Mouse (Mus musculus) neural tube, embryonic 14.5 days (tissue): Measurements from ENCODE around the gene Fam193b. TPM values are rescaled to one million over a fixed set of nuclear protein-coding genes. Genes with fewer than 3 reads are reported as not detected.

Source experiments
- ATAC-seq: fragments of 200-750 bp; cut with Nextera tagmentation; 2 replicates; pipeline ENCODE4 v1.8.0; 2017; ENCODE audit warnings: low read depth, mild to moderate bottlenecking, moderate TSS enrichment, moderate library complexity
- H3K27ac ChIP-seq: fragments of 300-500 bp; sonication (generic); 2 replicates; pipeline ENCODE4 v1.5.1; 2014; ENCODE audit warnings: low read depth, mild to moderate bottlenecking, control low read depth, low read length, moderate library complexity, mixed read lengths
- H3K27me3 ChIP-seq: fragments of 300-500 bp; sonication (generic); 2 replicates; pipeline ENCODE4 v1.6.1; 2014; ENCODE audit warnings: low read length; ENCODE audit not compliant: control insufficient read depth, insufficient read depth
- H3K36me3 ChIP-seq: fragments of 300-500 bp; sonication (generic); 2 replicates; pipeline ENCODE4 v1.6.1; 2014; ENCODE audit warnings: low read length, mixed read lengths; ENCODE audit not compliant: control insufficient read depth, insufficient read depth
- H3K4me1 ChIP-seq: fragments of 300-500 bp; sonication (generic); 2 replicates; pipeline ENCODE4 v1.6.1; 2014; ENCODE audit warnings: low read length; ENCODE audit not compliant: control insufficient read depth, insufficient read depth
- H3K4me2 ChIP-seq: fragments of 300-500 bp; sonication (generic); 2 replicates; pipeline ENCODE4 v1.6.1; 2014; ENCODE audit warnings: mild to moderate bottlenecking, low read depth, low read length, control low read depth
- H3K4me3 ChIP-seq: fragments of 300-500 bp; sonication (generic); 2 replicates; pipeline ENCODE4 v1.5.1; 2014; ENCODE audit warnings: low read depth, low read length, control low read depth, mixed read lengths
- H3K9ac ChIP-seq: fragments of 300-500 bp; sonication (generic); replicated peaks from 2 replicates; pipeline ENCODE4 v1.6.1; 2014; ENCODE audit warnings: low read depth, mild to moderate bottlenecking, control low read depth, low read length, mixed read lengths
- H3K9me3 ChIP-seq: fragments of 300-500 bp; sonication (generic); 2 replicates; pipeline ENCODE4 v1.6.1; 2016; ENCODE audit warnings: low read length; ENCODE audit not compliant: control insufficient read depth
- WGBS: fragments of 180-500 bp; shearing (Covaris S2); extraction: QIAGEN DNeasy Blood & Tissue Kit; methylation state at CpG from one replicate; pipeline ENCODE4 v1.1.7; 2014; 5-methylcytosine and 5-hydroxymethylcytosine counted together
- polyA plus RNA-seq: library from polyadenylated mRNA; unstranded; fragments of >200 nt; fragmentation: Nextera tagmentation; extraction: Ambion mirVana; gene quantifications from 2 replicates; pipeline ENCODE4 v1.2.1, GENCODE M21; 2014

The Fam193b gene
- polyA plus RNA-seq, 1 experiment from 2014 or later, result 50.1 TPM

GRCm38 (mm10) chr13:55525733-55526553 lies 45.0 kb downstream of the Fam193b start:
- Histone ChIP-seq H3K36me3 (peaks cover 18% of the 10 kb centered on the region), H3K27me3 (no peaks in the 10 kb centered on the region), H3K9me3 (no peaks in the 10 kb centered on the region), H3K27ac (no peak overlapping the region), H3K4me2 (no peak overlapping the region), H3K9ac (no peak overlapping the region), H3K4me3 (no peak overlapping the region), H3K4me1 (no peaks in the 10 kb centered on the region)
- whole genome bisulfite sequencing, result 81% methylated on average over 16 of the region's 16 CpGs
- no peak for ATAC-seq

GRCm38 (mm10) chr13:55523951-55524600 lies 46.8 kb downstream of the Fam193b start:
- no peak for ATAC-seq
- H3K27ac ChIP-seq, result no peak overlapping the region
- H3K4me3 ChIP-seq, result no peak overlapping the region

GRCm38 (mm10) chr13:55523278-55523677 lies 47.6 kb downstream of the Fam193b start:
- WGBS, result 71% methylated on average over 17 of the region's 17 CpGs
- no peaks in the 10 kb centered on the region for H3K9me3 ChIP-seq
- no peaks in the 10 kb centered on the region for H3K4me1 ChIP-seq
- no peaks in the 10 kb centered on the region for H3K27me3 ChIP-seq
- H3K36me3 ChIP-seq, result no peaks in the 10 kb centered on the region
- no peak overlapping the region for H3K27ac ChIP-seq
- no peak overlapping the region for H3K4me2 ChIP-seq
- no peak overlapping the region for H3K9ac ChIP-seq
- ATAC-seq, result 0 out of 2 replicates have a peak, but pooled peaks have one; percentile 14
- no peak overlapping the region for H3K4me3 ChIP-seq

More at GRCm38 (mm10) chr13:55523951-55524600, 46.8 kb downstream of the Fam193b start:
- H3K9ac ChIP-seq, result no peak overlapping the region
- no peaks in the 10 kb centered on the region for H3K9me3 ChIP-seq
- H3K4me2 ChIP-seq, result no peak overlapping the region
- H3K4me1 ChIP-seq, result no peaks in the 10 kb centered on the region
- H3K27me3 ChIP-seq, result no peaks in the 10 kb centered on the region
- peaks cover 3% of the 10 kb centered on the region; the same call in 1 of the 2 replicates for H3K36me3 ChIP-seq
- WGBS, result 90% methylated on average over 23 of the region's 23 CpGs

GRCm38 (mm10) chr13:55522730-55523129 lies 48.2 kb downstream of the Fam193b start:
- no peaks in the 10 kb centered on the region for H3K27me3 ChIP-seq
- H3K9ac ChIP-seq, result no peak overlapping the region
- H3K4me2 ChIP-seq, result no peak overlapping the region
- H3K4me1 ChIP-seq, result no peaks in the 10 kb centered on the region
- no peak overlapping the region for H3K4me3 ChIP-seq
- no peak for ATAC-seq
- H3K9me3 ChIP-seq, result no peaks in the 10 kb centered on the region
- H3K27ac ChIP-seq, result no peak overlapping the region
- H3K36me3 ChIP-seq, result no peaks in the 10 kb centered on the region
- 58% methylated on average over 8 of the region's 8 CpGs for WGBS

- Histone ChIP-seq H3K36me3 (no peaks in the 10 kb centered on the region), H3K4me3 (no peak overlapping the region), H3K4me1 (no peaks in the 10 kb centered on the region), H3K27ac (no peak overlapping the region), H3K4me2 (no peak overlapping the region), H3K9me3 (no peaks in the 10 kb centered on the region), H3K9ac (no peak overlapping the region), H3K27me3 (no peaks in the 10 kb centered on the region)
- WGBS, result 87% methylated on average over 4 of the region's 4 CpGs
- ATAC-seq, result no peak
Measured at GRCm38 (mm10) chr13:55519606-55520005, 51.3 kb downstream of the Fam193b start.

GRCm38 (mm10) chr13:55516955-55517354 lies 54.0 kb downstream of the Fam193b start:
- Histone ChIP-seq H3K9me3 (no peaks in the 10 kb centered on the region), H3K4me1 (peaks cover 6% of the 10 kb centered on the region), H3K4me2 (no peak overlapping the region), H3K27me3 (no peaks in the 10 kb centered on the region), H3K36me3 (no peaks in the 10 kb centered on the region), H3K27ac (no peak overlapping the region), H3K4me3 (no peak overlapping the region), H3K9ac (no peak overlapping the region)
- no peak for ATAC-seq
- WGBS, result 6% methylated on average over 5 of the region's 5 CpGs

GRCm38 (mm10) chr13:55513828-55514227 lies 57.1 kb downstream of the Fam193b start:
- H3K4me2 ChIP-seq, result peak overlapping the region; percentile 97
- no peaks in the 10 kb centered on the region for H3K27me3 ChIP-seq
- H3K4me3 ChIP-seq, result peak overlapping the region; percentile 78
- peaks cover 23% of the 10 kb centered on the region for H3K4me1 ChIP-seq
- no peak overlapping the region for H3K27ac ChIP-seq
- no peaks in the 10 kb centered on the region for H3K9me3 ChIP-seq
- no peak for ATAC-seq
- WGBS, result 43% methylated on average over 9 of the region's 9 CpGs
- H3K36me3 ChIP-seq, result no peaks in the 10 kb centered on the region
- H3K9ac ChIP-seq, result no peak overlapping the region

- Histone ChIP-seq H3K4me3 (peak within 1 kb of the TSS; percentile 78), H3K36me3 (peaks cover 4% of the 10 kb centered on the region; the same call in 1 of the 2 replicates), H3K4me2 (peak within 1 kb of the TSS; percentile 97), H3K9me3 (no peaks in the 10 kb centered on the region), H3K27me3 (no peaks in the 10 kb centered on the region), H3K27ac (peak within 1 kb of the TSS; percentile 68), H3K9ac (peak within 1 kb of the TSS; percentile 92), H3K4me1 (peaks cover 23% of the 10 kb centered on the region)
- peak; percentile 77 for ATAC-seq
- under 1% methylated on average over 52 of the region's 55 CpGs for WGBS
Measured at GRCm38 (mm10) chr13:55513111-55513748, 57.7 kb downstream of the Fam193b start, which contains the start of gene Pdlim7. Gene Pdlim7 (minus strand): TSS chr13:55513676.
